Comparison of ENCODE assay signal across 25 mouse cellular contexts in the genomic region with DNA sequence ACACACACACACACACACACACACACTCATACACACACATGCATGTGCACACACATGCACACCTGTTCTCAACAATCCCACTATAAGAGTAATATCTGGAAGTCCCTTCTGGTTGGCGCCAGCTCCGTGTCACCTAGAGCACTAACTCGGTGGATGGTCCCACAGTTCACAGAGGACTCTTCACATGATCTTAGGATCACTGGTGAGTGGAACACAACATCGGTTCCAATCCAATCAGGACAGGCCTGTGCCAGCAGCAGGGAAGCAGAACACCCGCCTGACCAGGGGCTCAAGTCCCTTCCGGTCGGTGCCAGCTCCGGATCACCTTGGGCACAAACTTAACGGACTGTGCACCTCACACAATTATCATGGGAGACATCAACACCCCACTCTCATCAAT.
"Had no signal": no experiment of that assay in that cellular context is flagged by ENCODE, and none has a peak within 500 bp of the region (broad histone marks: within the 10 kb centered on the region; RNA-seq: fewer than 3 reads in every experiment).

No protein-coding gene starts in this region.

- H3K27ac ChIP-seq: gastrocnemius, adult 2 months; heart, adult 2 months; heart, embryonic 13.5 days; heart, embryonic 15.5 days; hindbrain, embryonic 10.5 days; hindbrain, embryonic 12.5 days; hindbrain, embryonic 14.5 days; layer of hippocampus, adult 2 months; limb, embryonic 12.5 days; liver, embryonic 13.5 days; liver, embryonic 15.5 days had no signal

- DNase-seq: gastrocnemius, adult 2 months; gastrocnemius, postnatal 10 days; gastrocnemius, postnatal 25 days; heart, adult 2 months; heart, postnatal 4 days; kidney, adult 18-20 months; kidney, adult 8-10 months; kidney, postnatal 10 days; kidney, postnatal 25 days; kidney, postnatal 4 days; left cerebral cortex, postnatal 4 days; liver; liver, embryonic 13.5 days had no signal

- H3K9me3 ChIP-seq: heart, embryonic 13.5 days; heart, embryonic 15.5 days; hindbrain, embryonic 10.5 days; hindbrain, embryonic 12.5 days; limb, embryonic 12.5 days; liver, embryonic 13.5 days; liver, embryonic 15.5 days had no signal

- H3K4me3 ChIP-seq: gastrocnemius, adult 2 months; heart, adult 2 months; heart, embryonic 13.5 days; heart, embryonic 15.5 days; hindbrain, embryonic 10.5 days; hindbrain, embryonic 12.5 days; layer of hippocampus, adult 2 months; limb, embryonic 12.5 days; liver, embryonic 13.5 days; liver, embryonic 15.5 days had no signal

- ATAC-seq: hindbrain, embryonic 16.5 days; inflammation-experienced regulatory T-cells, adult 6 months; intestine, postnatal 0 days had no signal

- H3K4me2 ChIP-seq: heart, embryonic 13.5 days; heart, embryonic 15.5 days; hindbrain, embryonic 12.5 days; hindbrain, embryonic 14.5 days; limb, embryonic 12.5 days; liver, embryonic 11.5 days; liver, embryonic 13.5 days; liver, embryonic 15.5 days had no signal

- H3K9ac ChIP-seq: heart, embryonic 13.5 days; heart, embryonic 15.5 days; hindbrain, embryonic 12.5 days; hindbrain, embryonic 14.5 days; limb, embryonic 12.5 days; liver, embryonic 13.5 days; liver, embryonic 15.5 days had no signal

- H3K36me3 ChIP-seq: heart, embryonic 13.5 days; heart, embryonic 15.5 days; hindbrain, embryonic 10.5 days; hindbrain, embryonic 12.5 days; limb, embryonic 12.5 days; liver, embryonic 13.5 days; liver, embryonic 15.5 days had no signal

- H3K27me3 ChIP-seq: heart, embryonic 13.5 days; heart, embryonic 15.5 days; hindbrain, embryonic 12.5 days; limb, embryonic 12.5 days had no signal

- H3K4me1 ChIP-seq: heart, embryonic 15.5 days; limb, embryonic 12.5 days had no signal
